Mouse (Mus musculus) bone marrow, adult 2 months (tissue): ENCODE data around the gene Olfr559. TPM values are rescaled to one million over a fixed set of nuclear protein-coding genes. Genes with fewer than 3 reads are reported as not detected.

ENCODE experiments used
- H3K27ac ChIP-seq: fragments of 200-500 bp; 2 replicates; pipeline ENCODE4 v1.5.1; 2012; ENCODE audit warnings: low read depth, mild to moderate bottlenecking, control low read depth, inconsistent platforms, low read length; ENCODE audit not compliant: control insufficient read depth, poor library complexity, insufficient read depth
- H3K4me1 ChIP-seq: fragments of 200-500 bp; 2 replicates; pipeline ENCODE4 v1.6.1; 2011; ENCODE audit warnings: low read length; ENCODE audit not compliant: control insufficient read depth, insufficient read depth
- H3K4me3 ChIP-seq: fragments of 200-500 bp; replicated peaks from 2 replicates; pipeline ENCODE3; 2011; ENCODE audit warnings: mild to moderate bottlenecking, low read depth, low read length, control low read depth; ENCODE audit not compliant: control insufficient read depth
- CTCF ChIP-seq: fragments of 200-500 bp; IDR thresholded peaks from 2 replicates; pipeline ENCODE4 v1.5.1; 2011; ENCODE audit warnings: low read length, control low read depth; ENCODE audit not compliant: control insufficient read depth, insufficient read depth
- POLR2A ChIP-seq: fragments of 200-500 bp; IDR thresholded peaks from 2 replicates; pipeline ENCODE4 v1.6.1; 2011; ENCODE audit warnings: low read depth, mild to moderate bottlenecking, control low read depth, low read length, borderline replicate concordance; ENCODE audit not compliant: control insufficient read depth
- WGBS: fragments of 180-500 bp; shearing (Covaris S2); methylation state at CpG from one replicate; pipeline ENCODE4 v1.1.7; 2018; 5-methylcytosine and 5-hydroxymethylcytosine counted together
- polyA plus RNA-seq: library from polyadenylated mRNA; stranded (reverse); fragments of >200 nt; gene quantifications from 2 replicates; pipeline ENCODE4 v1.2.4, GENCODE M21; 2011; ENCODE audit warnings: low replicate concordance; ENCODE audit not compliant: missing spikeins, insufficient read depth, insufficient read length

Gene Olfr559
- polyA plus RNA-seq, 1 experiment = not detected

- peak; percentile 68 for TF ChIP-seq CTCF
- TF ChIP-seq POLR2A = no peak
- WGBS = 67% methylated on average over 5 of the region's 5 CpGs
Observed at GRCm38 (mm10) chr7:102695358-102696125, 31.7 kb downstream of the Olfr559 start, which contains the start of gene Olfr557. Olfr557 (plus strand) TSS chr7:102695910.

GRCm38 (mm10) chr7:102686944-102687501 lies 40.3 kb downstream of the Olfr559 start, which contains the start of gene Trim68:
Trim68 (minus strand) TSS chr7:102687327.
- under 1% methylated on average over 40 of the region's 40 CpGs for WGBS
- peak within 1 kb of the TSS; percentile 49 for H3K27ac ChIP-seq

More at GRCm38 (mm10) chr7:102695358-102696125, 31.7 kb downstream of the Olfr559 start, which contains the start of gene Olfr557:
- H3K27ac ChIP-seq = no peak within 1 kb of the TSS
- H3K4me1 ChIP-seq = no peaks in the 10 kb centered on the region
- no peak within 1 kb of the TSS for H3K4me3 ChIP-seq

GRCm38 (mm10) chr7:102681916-102682315 lies 45.4 kb downstream of the Olfr559 start:
- Histone ChIP-seq H3K27ac (no peak overlapping the region), H3K4me3 (no peak overlapping the region), H3K4me1 (no peaks in the 10 kb centered on the region)
- WGBS = 89% methylated on average over 1 of the region's 1 CpGs
- no peak for TF ChIP-seq POLR2A

More at GRCm38 (mm10) chr7:102686944-102687501, 40.3 kb downstream of the Olfr559 start, which contains the start of gene Trim68:
- Histone ChIP-seq H3K4me1 (no peaks in the 10 kb centered on the region), H3K4me3 (peak within 1 kb of the TSS; percentile 78)
- no peak for TF ChIP-seq CTCF
- TF ChIP-seq POLR2A = peak; percentile 41; the same call in 1 of the 2 replicates

GRCm38 (mm10) chr7:102676225-102676624 lies 51.1 kb downstream of the Olfr559 start:
- Histone ChIP-seq H3K4me3 (no peak overlapping the region), H3K27ac (no peak overlapping the region), H3K4me1 (no peaks in the 10 kb centered on the region)
- WGBS = 34% methylated on average over 2 of the region's 2 CpGs
- no peak for TF ChIP-seq POLR2A
- no peak for TF ChIP-seq CTCF

Other genes with a start within 250 kb of the Olfr559 start
- gene Olfr543, start 245.8 kb downstream of the Olfr559 start, polyA plus RNA-seq = not detected in 2 replicates
- gene Olfr544, start 239.2 kb downstream of the Olfr559 start, polyA plus RNA-seq = not detected in 2 replicates
- not detected in 2 replicates for gene Olfr545, start 227.9 kb downstream of the Olfr559 start, polyA plus RNA-seq
- not detected in 2 replicates for gene Olfr547, start 192.7 kb downstream of the Olfr559 start, polyA plus RNA-seq
- gene Olfr548-ps1, start 186.6 kb downstream of the Olfr559 start, polyA plus RNA-seq = not detected in 2 replicates
- gene Olfr549, start 177.6 kb downstream of the Olfr559 start, polyA plus RNA-seq = not detected in 2 replicates
- gene Trim21, start 162.0 kb downstream of the Olfr559 start, polyA plus RNA-seq = 9.0 and 11.8 TPM in 2 replicates
- gene Olfr550, start 156.0 kb downstream of the Olfr559 start, polyA plus RNA-seq = not detected in 2 replicates
- not detected in 2 replicates for gene Olfr551, start 135.6 kb downstream of the Olfr559 start, polyA plus RNA-seq
- gene Olfr552, start 129.7 kb downstream of the Olfr559 start, polyA plus RNA-seq = not detected in 2 replicates
- gene Olfr553, start 109.3 kb downstream of the Olfr559 start, polyA plus RNA-seq = not detected in 2 replicates
- 0.90 TPM in 1 of 2 replicates, not detected in the other for gene Olfr554, start 89.1 kb downstream of the Olfr559 start, polyA plus RNA-seq
- not detected in 2 replicates for gene Olfr555, start 68.7 kb downstream of the Olfr559 start, polyA plus RNA-seq
- gene Olfr556, start 62.6 kb downstream of the Olfr559 start, polyA plus RNA-seq = not detected in 2 replicates
- gene Trim68, start 40.2 kb downstream of the Olfr559 start, polyA plus RNA-seq = 2.1 and 3.7 TPM in 2 replicates
- not detected in 2 replicates for gene Olfr557, start 31.6 kb downstream of the Olfr559 start, polyA plus RNA-seq
- gene Olfr558, start 25.3 kb downstream of the Olfr559 start, polyA plus RNA-seq = not detected in 2 replicates
- gene Olfr33, start 8.4 kb downstream of the Olfr559 start, polyA plus RNA-seq = not detected in 2 replicates
- not detected in 2 replicates for gene Olfr560, start 31.9 kb upstream of the Olfr559 start, polyA plus RNA-seq
- gene Olfr78, start 32.0 kb upstream of the Olfr559 start, polyA plus RNA-seq = 0.29 TPM in 1 of 2 replicates, not detected in the other
- not detected in 2 replicates for gene Olfr561, start 43.7 kb upstream of the Olfr559 start, polyA plus RNA-seq
- gene Olfr564, start 76.0 kb upstream of the Olfr559 start, polyA plus RNA-seq = not detected in 2 replicates
- gene Olfr566, start 131.3 kb upstream of the Olfr559 start, polyA plus RNA-seq = not detected in 2 replicates
- not detected in 2 replicates for gene Olfr568, start 149.6 kb upstream of the Olfr559 start, polyA plus RNA-seq
- gene Olfr569, start 163.4 kb upstream of the Olfr559 start, polyA plus RNA-seq = not detected in 2 replicates
- gene Olfr570, start 167.1 kb upstream of the Olfr559 start, polyA plus RNA-seq = not detected in 2 replicates
- gene Olfr571, start 190.0 kb upstream of the Olfr559 start, polyA plus RNA-seq = 0.90 and 1.1 TPM in 2 replicates
- not detected in 2 replicates for gene Olfr572, start 196.9 kb upstream of the Olfr559 start, polyA plus RNA-seq
- not detected in 2 replicates for gene Olfr573-ps1, start 215.1 kb upstream of the Olfr559 start, polyA plus RNA-seq
- gene Olfr574, start 221.0 kb upstream of the Olfr559 start, polyA plus RNA-seq = not detected in 2 replicates
- gene Olfr575, start 231.3 kb upstream of the Olfr559 start, polyA plus RNA-seq = not detected in 2 replicates
- gene Olfr576, start 235.2 kb upstream of the Olfr559 start, polyA plus RNA-seq = not detected in 2 replicates
- gene Olfr577, start 248.5 kb upstream of the Olfr559 start, polyA plus RNA-seq = not detected in 2 replicates